ENCODE assay signal across 8 mouse cellular contexts in genomic region chr4:12170986-12171317, GRCm38 (mm10). TPM values are rescaled to one million over a fixed set of nuclear protein-coding genes. Genes with fewer than 3 reads are reported as not detected.
DNase-seq lines count a peak whose midpoint lies in the region; ATAC-seq and TF ChIP-seq lines count a peak whose summit lies in the region.

No protein-coding gene starts in this region.

- H3K36me3 ChIP-seq in kidney, postnatal 0 days (ENCODE audit: insufficient read depth, low read length), result 0 out of 2 replicates have a peak, but pooled peaks cover 17% of the 10 kb centered on the region
- H3K36me3 ChIP-seq in hindbrain, embryonic 15.5 days, result peaks cover 19% of the 10 kb centered on the region
- peaks cover 21% of the 10 kb centered on the region for H3K36me3 ChIP-seq in midbrain, embryonic 15.5 days (replicated peaks)

- peak overlapping the region; percentile 76 for H3K4me2 ChIP-seq in kidney, postnatal 0 days (ENCODE audit: low read length)
- H3K4me2 ChIP-seq in hindbrain, embryonic 15.5 days, result peak overlapping the region; percentile 73
- H3K4me2 ChIP-seq in midbrain, embryonic 15.5 days, result peak overlapping the region; percentile 82

- H3K4me1 ChIP-seq in kidney, postnatal 0 days (replicated peaks; ENCODE audit: insufficient read depth, low read length), result no peaks in the 10 kb centered on the region
- peaks cover 11% of the 10 kb centered on the region for H3K4me1 ChIP-seq in hindbrain, embryonic 15.5 days (replicated peaks)
- peaks cover 11% of the 10 kb centered on the region for H3K4me1 ChIP-seq in midbrain, embryonic 15.5 days

- H3K4me3 ChIP-seq in kidney, postnatal 0 days (replicated peaks; ENCODE audit: low read depth, low read length), result peak overlapping the region; percentile 75
- peak overlapping the region; percentile 85 for H3K4me3 ChIP-seq in hindbrain, embryonic 15.5 days
- peak overlapping the region; percentile 95 for H3K4me3 ChIP-seq in midbrain, embryonic 15.5 days

- peak overlapping the region; percentile 97 for H3K9ac ChIP-seq in kidney, postnatal 0 days (ENCODE audit: low read depth, low read length)
- H3K9ac ChIP-seq in hindbrain, embryonic 15.5 days, result peak overlapping the region; percentile 98
- H3K9ac ChIP-seq in midbrain, embryonic 15.5 days, result peak overlapping the region; percentile 94

- WGBS in kidney, postnatal 0 days, result 8% methylated on average over 9 of the region's 9 CpGs
- WGBS in hindbrain, embryonic 15.5 days, result 11% methylated on average over 9 of the region's 9 CpGs
- 8% methylated on average over 9 of the region's 9 CpGs for WGBS in midbrain, embryonic 15.5 days

- no peak for TF ChIP-seq CTCF in kidney, postnatal 0 days (IDR thresholded peaks at IDR 0.05; ENCODE audit: low read depth)

- peak; percentile 54 for DNase-seq in kidney, postnatal 0 days (ENCODE audit: low spot score)
- no peak for DNase-seq in kidney, postnatal 10 days
- peak; percentile 9 for DNase-seq in c-Kit-positive CD71-positive TER-119-positive erythroid progenitor cells, embryonic 14.5 days (ENCODE audit: low spot score)
- no peak for DNase-seq in spleen, adult 18-20 months
- no peak for DNase-seq in adrenal gland, postnatal 14 days

- no peaks in the 10 kb centered on the region for H3K9me3 ChIP-seq in kidney, postnatal 0 days (replicated peaks; ENCODE audit: low read length)
- no peaks in the 10 kb centered on the region for H3K9me3 ChIP-seq in hindbrain, embryonic 15.5 days
- H3K9me3 ChIP-seq in midbrain, embryonic 15.5 days, result no peaks in the 10 kb centered on the region

- ATAC-seq in kidney, postnatal 0 days (replicated peaks; ENCODE audit: low FRiP score, low read depth), result no peak
- ATAC-seq in hindbrain, embryonic 15.5 days (ENCODE audit: low FRiP score, low read depth), result no peak
- peak; percentile 1; the same call in 1 of the 2 replicates for ATAC-seq in midbrain, embryonic 15.5 days (replicated peaks)
- no peak for ATAC-seq in activated CD4-positive, CD25-positive, alpha-beta regulatory T cell, adult 4 months

- H3K27me3 ChIP-seq in kidney, postnatal 0 days (ENCODE audit: insufficient read depth, low read length), result no peaks in the 10 kb centered on the region
- no peaks in the 10 kb centered on the region for H3K27me3 ChIP-seq in hindbrain, embryonic 15.5 days
- no peaks in the 10 kb centered on the region for H3K27me3 ChIP-seq in midbrain, embryonic 15.5 days (replicated peaks)

- H3K27ac ChIP-seq in kidney, postnatal 0 days, result peak overlapping the region; percentile 90
- H3K27ac ChIP-seq in hindbrain, embryonic 15.5 days (replicated peaks), result peak overlapping the region; percentile 93
- H3K27ac ChIP-seq in midbrain, embryonic 15.5 days, result peak overlapping the region; percentile 96

RNA-seq across cellular contexts. Expression of gene Fam92a, which starts 0.9 kb away (rescaled TPM):
- 96.5 and 100 TPM in 2 replicates for polyA plus RNA-seq in kidney, postnatal 0 days (2015; fragmentation: Nextera tagmentation; extraction: Ambion mirVana)
- polyA plus RNA-seq in hindbrain, embryonic 15.5 days (2015; fragmentation: Nextera tagmentation; extraction: Ambion mirVana), result 93.4 and 94.0 TPM in 2 replicates
- polyA plus RNA-seq in midbrain, embryonic 15.5 days (2015; fragmentation: Nextera tagmentation; extraction: Ambion mirVana), result 83.9 and 87.1 TPM in 2 replicates
- total RNA-seq in adrenal gland, postnatal 14 days (2021), result 34.2 and 36.1 TPM in 2 replicates
- polyA plus RNA-seq in activated CD4-positive, CD25-positive, alpha-beta regulatory T cell, adult 4 months (2017; shearing (Covaris generic)), result 10 to 100 TPM; 29.5 to 34.1 TPM

RNA-seq across cellular contexts. Expression of gene Rbm12b1, which starts 30.9 kb away (rescaled TPM):
- polyA plus RNA-seq in kidney, postnatal 0 days (2015; fragmentation: Nextera tagmentation; extraction: Ambion mirVana), result 3.1 and 3.6 TPM in 2 replicates
- polyA plus RNA-seq in hindbrain, embryonic 15.5 days (2015; fragmentation: Nextera tagmentation; extraction: Ambion mirVana), result 7.6 and 8.5 TPM in 2 replicates
- 9.5 and 10.6 TPM in 2 replicates for polyA plus RNA-seq in midbrain, embryonic 15.5 days (2015; fragmentation: Nextera tagmentation; extraction: Ambion mirVana)
- total RNA-seq in adrenal gland, postnatal 14 days (2021), result 11.7 and 12.5 TPM in 2 replicates
- polyA plus RNA-seq in activated CD4-positive, CD25-positive, alpha-beta regulatory T cell, adult 4 months (2017; shearing (Covaris generic)), result 10 to 100 TPM in 1 of 2 experiments, 1 to 10 TPM in 1; 6.9 to 10.9 TPM

Comparison
In these comparisons a context has a peak if more than half of its experiments do, and no peak if none do; other contexts are left out.
1. DNase-seq: peak in kidney, postnatal 0 days (single experiment) and c-Kit-positive CD71-positive TER-119-positive erythroid progenitor cells, embryonic 14.5 days (single experiment); none in kidney, postnatal 10 days (single experiment), spleen, adult 18-20 months (0 of 2) and adrenal gland, postnatal 14 days (single experiment).
2. Peak in every context shown above with its lines, with median percentiles within 50 percentile points of each other: H3K27ac ChIP-seq, H3K4me2 ChIP-seq, H3K4me3 ChIP-seq and H3K9ac ChIP-seq.